Mouse (Mus musculus): ENCODE measurements around the gene Nfatc2.

GRCm38 (mm10) chr2:168577381-168577780, 24.1 kb downstream of the Nfatc2 start:
- TF ChIP-seq CTCF (IDR thresholded peaks at IDR 0.05; ENCODE audit: extremely low read depth, insufficient read depth, insufficient read length, insufficient replicate concordance) (no peak), POLR2A (IDR thresholded peaks at IDR 0.05; ENCODE audit: low read depth, low read length) (no peak)

Data from spleen, adult 2 months (tissue).